19 mouse cellular contexts compared by ENCODE assay signal in the genomic region with DNA sequence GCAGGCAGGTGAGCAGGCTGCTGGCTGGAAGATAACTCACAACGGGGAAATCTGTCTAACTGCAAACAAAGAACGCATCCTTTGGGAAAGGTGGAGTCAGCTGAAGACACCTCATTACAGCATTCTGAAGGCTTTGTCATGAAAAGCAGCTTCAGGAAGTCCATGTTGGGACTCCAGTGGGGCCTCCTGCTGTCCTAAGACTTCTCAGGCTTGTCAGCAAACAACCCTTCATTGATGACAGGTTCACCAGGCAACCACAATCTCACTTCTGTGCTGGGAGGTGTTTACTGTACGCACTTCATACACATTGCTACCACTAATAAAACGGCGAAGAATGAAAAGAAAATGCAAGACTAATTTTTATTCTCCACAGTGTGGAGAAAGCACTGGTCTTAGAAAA.
DNase-seq lines count a peak whose midpoint lies in the region; ATAC-seq and TF ChIP-seq lines count a peak whose summit lies in the region.
"Had no signal": no experiment of that assay in that cellular context is flagged by ENCODE, and none has a peak within 500 bp of the region (broad histone marks: within the 10 kb centered on the region; RNA-seq: fewer than 3 reads in every experiment).

No protein-coding gene starts in this region.

- H3K9me3 ChIP-seq in heart, embryonic 13.5 days: no peaks in the 10 kb centered on the region
- H3K9me3 ChIP-seq in heart, postnatal 0 days (replicated peaks; ENCODE audit: control insufficient read depth, low read length): no peaks in the 10 kb centered on the region
- H3K9me3 ChIP-seq: embryonic facial prominence, embryonic 12.5 days; forebrain, embryonic 15.5 days; hindbrain, embryonic 13.5 days had no signal

- peak overlapping the region; percentile 35; the same call in 1 of the 2 replicates for H3K4me2 ChIP-seq in heart, embryonic 13.5 days
- H3K4me2 ChIP-seq in heart, postnatal 0 days (ENCODE audit: low read depth, low read length): no peak overlapping the region
- H3K4me2 ChIP-seq: embryonic facial prominence, embryonic 12.5 days; forebrain, embryonic 15.5 days; hindbrain, embryonic 13.5 days had no signal

- no peak for DNase-seq in heart, adult 18-20 months
- no peak for DNase-seq in layer of hippocampus, adult 2 months (ENCODE audit: low spot score in 2 of 2)
- DNase-seq in layer of hippocampus, adult 18-20 months (ENCODE audit: low spot score in 2 of 2): no peak
- peak; percentile 50 for DNase-seq in heart, postnatal 0 days (ENCODE audit: low spot score)
- DNase-seq: adrenal gland, postnatal 14 days; cerebellum, adult 11-12 months; cerebellum, adult 9-10 months; cerebellum, postnatal 25 days; gastrocnemius, postnatal 10 days; kidney, adult 11 months; kidney, adult 9 months had no signal

- ATAC-seq in heart, embryonic 13.5 days (ENCODE audit: extremely low read depth, insufficient number of reproducible peaks, low FRiP score, low TSS enrichment): peak; percentile 37; the same call in 1 of the 2 replicates
- peak; percentile 57 for ATAC-seq in heart, postnatal 0 days (ENCODE audit: insufficient read depth, low read depth)
- no peak for ATAC-seq in frontal cortex, adult (ENCODE audit: low TSS enrichment)
- ATAC-seq: activated CD4-positive, CD25-positive, alpha-beta regulatory T cell, adult 4 months; forebrain, embryonic 15.5 days; hindbrain, postnatal 0 days had no signal

- no peak overlapping the region for H3K9ac ChIP-seq in heart, embryonic 13.5 days
- H3K9ac ChIP-seq in heart, postnatal 0 days (replicated peaks; ENCODE audit: low read depth, low read length): no peak overlapping the region
- H3K9ac ChIP-seq: embryonic facial prominence, embryonic 12.5 days; forebrain, embryonic 15.5 days; hindbrain, embryonic 13.5 days had no signal

- no peaks in the 10 kb centered on the region for H3K27me3 ChIP-seq in heart, embryonic 13.5 days (replicated peaks)
- H3K27me3 ChIP-seq in heart, postnatal 0 days (ENCODE audit: control insufficient read depth, insufficient read depth, low read length): no peaks in the 10 kb centered on the region
- H3K27me3 ChIP-seq: embryonic facial prominence, embryonic 12.5 days; forebrain, embryonic 15.5 days; hindbrain, embryonic 13.5 days had no signal

- 44% methylated on average over 5 of the region's 5 CpGs for WGBS in heart, embryonic 13.5 days
- 32% methylated on average over 5 of the region's 5 CpGs for WGBS in heart, postnatal 0 days

- no peak for TF ChIP-seq EP300 in heart, postnatal 0 days (IDR thresholded peaks at IDR 0.05; ENCODE audit: low read depth)

- no peak overlapping the region for H3K4me3 ChIP-seq in heart, embryonic 13.5 days
- no peak overlapping the region for H3K4me3 ChIP-seq in layer of hippocampus, adult 2 months
- H3K4me3 ChIP-seq in heart, postnatal 0 days (ENCODE audit: low read depth, low read length): no peak overlapping the region
- H3K4me3 ChIP-seq: embryonic facial prominence, embryonic 12.5 days; forebrain, embryonic 15.5 days; hindbrain, embryonic 13.5 days had no signal

- no peak for TF ChIP-seq CTCF in layer of hippocampus, adult 2 months (conservative IDR thresholded peaks at IDR 0.05)
- no peak for TF ChIP-seq CTCF in heart, postnatal 0 days (IDR thresholded peaks at IDR 0.05; ENCODE audit: low read depth)

- H3K36me3 ChIP-seq in heart, embryonic 13.5 days: no peaks in the 10 kb centered on the region
- no peaks in the 10 kb centered on the region for H3K36me3 ChIP-seq in heart, postnatal 0 days (replicated peaks; ENCODE audit: control insufficient read depth, insufficient read depth, low read length)
- H3K36me3 ChIP-seq: embryonic facial prominence, embryonic 12.5 days; forebrain, embryonic 15.5 days; G1E; hindbrain, embryonic 13.5 days had no signal

- peak overlapping the region; percentile 77 for H3K27ac ChIP-seq in heart, embryonic 13.5 days (replicated peaks)
- H3K27ac ChIP-seq in layer of hippocampus, adult 2 months: peak overlapping the region; percentile 64
- no peak overlapping the region for H3K27ac ChIP-seq in heart, postnatal 0 days (ENCODE audit: low read depth)
- H3K27ac ChIP-seq: embryonic facial prominence, embryonic 12.5 days; forebrain, embryonic 15.5 days; hindbrain, embryonic 13.5 days; hindbrain, postnatal 0 days had no signal

- peaks cover 59% of the 10 kb centered on the region for H3K4me1 ChIP-seq in heart, embryonic 13.5 days
- H3K4me1 ChIP-seq in heart, postnatal 0 days (ENCODE audit: control insufficient read depth, insufficient read depth): peaks cover 22% of the 10 kb centered on the region
- H3K4me1 ChIP-seq: embryonic facial prominence, embryonic 12.5 days had no signal
